Mouse (Mus musculus) heart, postnatal 0 days (tissue): Measurements from ENCODE around the gene Akap10.

Experiments
- CTCF ChIP-seq: IDR thresholded peaks from 2 replicates; pipeline ENCODE4 v1.5.1; 2016; ENCODE audit warnings: antibody characterized with exemption, control low read depth, low read depth
- EP300 ChIP-seq: IDR thresholded peaks from 2 replicates; pipeline ENCODE4 v1.6.1; 2016; ENCODE audit warnings: antibody characterized with exemption, low read depth

DNA sequence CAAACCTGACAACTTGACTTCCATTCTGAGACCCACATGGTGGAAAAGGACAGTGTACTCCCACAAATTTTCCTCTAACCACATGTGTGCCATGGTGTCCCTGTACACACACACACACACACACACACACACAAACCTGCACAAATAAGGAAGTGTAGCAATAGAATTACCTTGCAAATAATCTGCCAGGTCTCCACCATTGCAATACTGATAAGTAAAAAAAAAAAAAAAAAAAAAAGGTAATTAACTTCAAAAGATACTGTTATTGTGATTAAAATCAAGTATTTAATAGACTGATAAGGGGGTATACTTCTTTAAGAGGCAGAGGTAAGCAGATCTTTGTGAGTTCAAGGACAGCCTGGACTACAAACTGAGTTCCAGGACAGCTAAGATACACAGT is 90.1 kb downstream of the Akap10 start:
- no peak for TF ChIP-seq EP300
- TF ChIP-seq CTCF: no peak
